Mouse (Mus musculus) CH12.LX (cell line): Measurements from ENCODE around the gene Lrch1.

Experiments
- BHLHE40 ChIP-seq: IDR thresholded peaks from 2 replicates; pipeline ENCODE4 v1.6.1; 2011; ENCODE audit warnings: mild to moderate bottlenecking, low read depth, low read length, improper control_type of control experiment
- CHD2 ChIP-seq: IDR thresholded peaks from 2 replicates; pipeline ENCODE4 v1.6.1; 2011; ENCODE audit warnings: low read length, improper control_type of control experiment
- CTCF ChIP-seq, 2 experiments: IDR thresholded peaks in 1 of 2; conservative IDR thresholded peaks in 1 of 2; 2 replicates each; pipeline ENCODE4 v1.5.1; 2011 to 2012; ENCODE audit warnings: low read depth in 2 of 2, low read length in 2 of 2, improper control_type of control experiment in 1 of 2, inconsistent platforms in 1 of 2, mild to moderate bottlenecking in 1 of 2, moderate library complexity in 1 of 2
- E2F4 ChIP-seq: IDR thresholded peaks from 2 replicates; pipeline ENCODE4 v1.6.1; 2011; ENCODE audit warnings: low read depth, low read length, improper control_type of control experiment; ENCODE audit not compliant: insufficient replicate concordance
- MAFK ChIP-seq: IDR thresholded peaks from 2 replicates; pipeline ENCODE4 v1.6.1; 2011; ENCODE audit warnings: low read length, improper control_type of control experiment; ENCODE audit not compliant: insufficient replicate concordance
- MAZ ChIP-seq: IDR thresholded peaks from 2 replicates; pipeline ENCODE4 v1.6.1; 2012; ENCODE audit warnings: low read depth, mild to moderate bottlenecking, inconsistent platforms, low read length, improper control_type of control experiment, moderate library complexity
- POLR2A ChIP-seq: IDR thresholded peaks from 2 replicates; pipeline ENCODE4 v1.6.1; 2011; ENCODE audit warnings: low read depth, mild to moderate bottlenecking, improper control_type of control experiment, low read length
- RCOR1 ChIP-seq: conservative IDR thresholded peaks from 2 replicates; pipeline ENCODE4 v1.6.1; 2012; ENCODE audit warnings: low read depth, mild to moderate bottlenecking, inconsistent platforms, low read length, improper control_type of control experiment
- TCF12 ChIP-seq: IDR thresholded peaks from 2 replicates; pipeline ENCODE4 v1.6.1; 2014; ENCODE audit warnings: low read depth, mild to moderate bottlenecking, inconsistent platforms, low read length, improper control_type of control experiment
- USF1 ChIP-seq: IDR thresholded peaks from 2 replicates; pipeline ENCODE4 v1.6.1; 2014; ENCODE audit warnings: low read depth, mild to moderate bottlenecking, inconsistent platforms, low read length, improper control_type of control experiment

DNA sequence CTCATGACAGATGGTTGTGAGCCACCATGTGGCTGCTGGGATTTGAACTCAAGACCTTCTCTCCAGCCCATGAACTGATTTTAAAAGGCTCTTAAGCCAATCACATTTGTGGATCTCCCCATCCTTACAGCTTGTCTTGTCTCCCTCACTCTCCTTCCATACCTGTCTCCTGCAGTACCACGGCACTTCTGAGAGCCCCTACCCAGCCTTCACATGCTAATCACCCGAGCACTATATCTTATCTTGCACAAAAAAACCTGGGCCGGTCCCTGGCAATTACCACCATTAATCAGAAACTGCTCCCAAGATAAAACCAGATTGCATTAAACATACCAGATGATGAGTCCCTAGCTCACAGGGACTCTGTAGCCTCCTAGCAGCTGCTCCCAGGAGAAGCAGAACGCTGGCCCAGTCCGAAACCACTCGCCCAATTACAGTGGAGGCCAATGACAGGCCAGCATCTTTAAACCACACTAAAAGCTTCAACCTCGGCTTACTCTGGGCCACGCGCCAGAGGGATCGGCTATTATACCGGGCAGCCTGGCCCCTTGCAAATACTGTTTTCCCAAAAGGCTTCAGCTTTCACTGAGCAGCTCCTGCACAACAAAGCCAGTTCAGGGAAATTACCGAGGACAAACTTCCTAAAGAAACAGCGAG lies 63.5 kb downstream of the Lrch1 start:
- no peak for TF ChIP-seq BHLHE40
- TF ChIP-seq E2F4, result no peak
- no peak for TF ChIP-seq CHD2
- TF ChIP-seq CTCF (conservative IDR thresholded peaks at IDR 0.05 in 1 of 2, IDR thresholded peaks at IDR 0.05 in 1 of 2; ENCODE audit: low read depth in 2 of 2, low read length in 2 of 2), result no peak
- no peak for TF ChIP-seq POLR2A
- TF ChIP-seq MAZ, result no peak
- no peak for TF ChIP-seq TCF12
- TF ChIP-seq RCOR1, result no peak
- no peak for TF ChIP-seq USF1
- TF ChIP-seq MAFK, result no peak
